Mouse (Mus musculus): ENCODE data around the gene Epb41.

- TF ChIP-seq POLR2A (IDR thresholded peaks at IDR 0.05; ENCODE audit: borderline replicate concordance, low read depth, low read length) (no peak), CTCF (IDR thresholded peaks at IDR 0.05; ENCODE audit: low read depth, low read length) (no peak)
These were observed 10.6 kb downstream of the Epb41 start for GRCm38 (mm10) chr4:132064550-132064949.
